Mouse (Mus musculus): ENCODE results near the gene Ppip5k2. TPM values are rescaled to one million over a fixed set of nuclear protein-coding genes. Genes with fewer than 3 reads are reported as not detected.

Gene Ppip5k2
- 48.8 and 51.1 TPM in 2 replicates for polyA plus RNA-seq (2016; fragmentation: Nextera tagmentation; extraction: Ambion mirVana)

DNA sequence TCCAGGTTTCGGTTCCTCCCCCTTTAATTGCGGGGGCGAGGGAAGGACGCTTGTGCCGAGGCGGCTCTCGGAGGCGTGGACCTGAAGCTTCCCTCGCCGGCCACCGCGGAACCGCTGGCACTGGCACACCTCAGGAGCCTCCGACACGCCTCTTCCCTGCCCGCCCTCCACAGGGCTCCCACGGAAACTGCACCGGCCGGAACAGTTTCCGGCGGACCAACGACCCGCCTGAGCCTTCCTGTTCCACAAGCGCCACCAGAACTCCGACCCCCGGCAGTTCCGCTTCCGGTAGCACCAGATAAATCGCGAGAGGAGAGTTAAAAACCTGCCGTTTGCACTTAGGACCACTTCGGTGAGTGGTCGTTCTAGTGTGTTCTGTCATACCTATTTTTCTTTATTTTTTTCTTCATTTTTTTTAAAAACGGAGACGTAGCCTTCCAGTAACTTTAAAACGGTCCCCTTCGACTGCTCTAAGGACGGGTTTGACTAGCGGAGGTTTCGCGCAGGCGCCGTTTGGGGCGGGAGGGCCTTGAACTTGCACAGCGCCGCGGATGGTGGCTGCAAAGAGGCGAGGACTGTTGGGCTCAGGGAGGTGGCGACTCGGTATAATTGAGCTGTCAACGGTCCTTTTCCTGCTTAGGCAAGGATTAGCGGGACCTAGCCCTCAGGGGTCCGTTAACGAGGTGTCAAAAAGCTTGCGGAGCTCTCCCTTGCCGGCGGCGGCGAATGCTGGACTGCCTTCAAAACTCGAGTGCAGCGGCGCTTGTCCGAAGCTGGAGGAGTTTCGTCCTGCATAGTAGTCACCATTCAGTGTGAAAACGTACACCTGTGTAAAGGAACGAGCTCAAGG, at the start of gene Ppip5k2, which contains the start of gene Gin1:
TSS of gene Ppip5k2 (minus strand) at position 508 of the 850 bp plus-strand sequence.
TSS of gene Gin1 (plus strand) at position 269 of the 850 bp plus-strand sequence.
- under 1% methylated on average over 66 of the region's 66 CpGs for WGBS

DNA sequence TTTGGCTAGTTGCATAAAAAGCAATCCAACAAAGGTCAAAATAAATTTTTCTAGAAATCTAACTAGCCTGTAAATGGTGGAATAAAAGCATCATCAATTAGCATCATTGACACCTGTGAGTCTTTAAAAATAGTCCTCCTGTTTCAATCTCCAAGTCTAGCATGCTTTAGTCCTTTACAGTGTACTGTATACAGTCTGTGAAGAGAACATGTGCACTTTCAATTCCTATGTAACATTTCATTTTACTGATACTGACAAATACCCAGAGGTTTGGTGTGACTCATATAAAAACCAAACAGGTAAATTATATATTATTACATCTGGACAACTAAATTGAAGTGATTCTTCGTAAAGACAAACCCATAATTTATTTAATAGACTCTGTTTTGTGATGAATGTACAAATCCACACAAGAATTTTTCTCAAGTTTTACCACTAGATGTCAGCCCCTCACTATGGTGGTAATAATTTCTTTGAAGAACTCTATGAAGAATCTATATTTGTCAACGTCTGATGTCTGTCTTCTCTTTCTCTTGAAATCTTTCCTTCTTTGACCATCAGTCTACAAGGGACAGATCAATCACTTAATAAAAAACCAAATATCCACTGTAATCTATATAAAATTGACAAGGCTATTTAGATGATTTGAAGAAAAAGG, 39.2 kb upstream of the Ppip5k2 start:
- no peaks in the 10 kb centered on the region for H3K36me3 ChIP-seq (replicated peaks)
- H3K27ac ChIP-seq = no peak overlapping the region
- no peaks in the 10 kb centered on the region for H3K9me3 ChIP-seq
- H3K4me3 ChIP-seq = no peak overlapping the region
- no peaks in the 10 kb centered on the region for H3K4me1 ChIP-seq
- 59% methylated on average over 2 of the region's 2 CpGs for WGBS
- H3K27me3 ChIP-seq (ENCODE audit: poor library complexity, severe bottlenecking) = no peaks in the 10 kb centered on the region
- DNase-seq (ENCODE audit: extremely low spot score, low spot score) = no peak

More for the DNA sequence above, at the start of gene Ppip5k2, which contains the start of gene Gin1:
- DNase-seq (ENCODE audit: extremely low spot score, low spot score) = peak; percentile 96
- Histone ChIP-seq H3K27me3 (ENCODE audit: poor library complexity, severe bottlenecking) (no peaks in the 10 kb centered on the region), H3K4me1 (peaks cover 26% of the 10 kb centered on the region), H3K4me3 (peak within 1 kb of the TSS; percentile 90), H3K36me3 (replicated peaks) (no peaks in the 10 kb centered on the region), H3K9me3 (no peaks in the 10 kb centered on the region), H3K27ac (peak within 1 kb of the TSS; percentile 90)

DNA sequence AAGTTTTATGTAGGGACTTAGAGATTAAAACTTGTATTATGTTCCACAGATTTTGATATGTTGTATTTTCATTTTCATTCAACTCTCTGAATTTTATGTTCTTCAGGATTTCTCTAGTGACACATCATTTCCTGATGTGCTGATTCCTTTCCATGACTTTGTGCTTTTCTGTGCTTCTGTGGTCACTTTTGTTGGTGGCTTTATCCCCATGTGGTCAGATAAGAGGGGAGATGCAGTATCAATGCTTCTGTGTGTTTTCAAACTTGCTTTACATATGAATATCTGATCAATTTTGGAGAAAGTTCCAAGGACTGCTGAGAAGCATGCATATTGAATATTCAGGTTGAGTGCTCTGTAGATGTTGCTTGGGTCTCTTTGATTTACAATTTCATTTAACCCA, 34.3 kb upstream of the Ppip5k2 start:
- no peak for DNase-seq (ENCODE audit: extremely low spot score, low spot score)
- Histone ChIP-seq H3K36me3 (replicated peaks) (no peaks in the 10 kb centered on the region), H3K27me3 (ENCODE audit: poor library complexity, severe bottlenecking) (no peaks in the 10 kb centered on the region), H3K4me3 (no peak overlapping the region), H3K4me1 (no peaks in the 10 kb centered on the region), H3K27ac (no peak overlapping the region), H3K9me3 (peaks cover 3% of the 10 kb centered on the region; the same call in 1 of the 2 replicates)

DNA sequence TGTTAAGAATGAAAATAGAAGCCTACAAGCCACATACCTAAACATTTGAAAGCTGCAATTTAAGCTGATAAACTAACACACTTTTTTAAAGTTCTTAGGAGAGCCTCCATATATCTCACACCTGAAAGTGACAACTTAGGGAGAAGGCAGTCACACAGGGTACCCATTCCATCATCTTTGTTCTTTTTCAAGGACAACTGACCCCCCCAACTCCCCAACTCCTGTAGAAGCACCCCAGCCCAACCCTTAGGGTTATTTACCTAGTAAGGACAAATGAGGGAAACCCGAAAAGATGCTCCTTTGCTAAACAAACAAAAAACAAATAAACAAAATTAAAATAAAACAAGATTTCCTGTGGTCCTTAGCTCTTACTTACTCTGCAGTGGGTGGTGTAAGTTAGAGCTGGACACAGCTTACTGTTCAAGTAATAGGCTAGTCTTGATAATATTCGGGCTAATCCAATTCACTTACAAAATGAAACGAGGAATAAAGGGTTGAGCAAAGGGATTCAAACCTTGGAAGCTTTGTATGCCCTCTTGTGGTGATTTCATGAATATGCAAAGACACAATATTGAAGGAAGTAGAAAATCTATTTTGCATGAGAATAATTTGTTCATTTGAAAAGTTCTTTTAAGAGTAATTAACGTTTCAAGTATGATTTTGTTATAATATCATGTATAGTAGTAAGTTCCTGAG, 32.1 kb upstream of the Ppip5k2 start:
- no peak for DNase-seq (ENCODE audit: extremely low spot score, low spot score)
- 58% methylated on average over 4 of the region's 4 CpGs for WGBS
- no peak overlapping the region for H3K27ac ChIP-seq
- no peaks in the 10 kb centered on the region for H3K36me3 ChIP-seq (replicated peaks)
- H3K4me3 ChIP-seq = no peak overlapping the region
- H3K9me3 ChIP-seq = peaks cover 3% of the 10 kb centered on the region; the same call in 1 of the 2 replicates
- no peaks in the 10 kb centered on the region for H3K4me1 ChIP-seq
- H3K27me3 ChIP-seq (ENCODE audit: poor library complexity, severe bottlenecking) = no peaks in the 10 kb centered on the region

DNA sequence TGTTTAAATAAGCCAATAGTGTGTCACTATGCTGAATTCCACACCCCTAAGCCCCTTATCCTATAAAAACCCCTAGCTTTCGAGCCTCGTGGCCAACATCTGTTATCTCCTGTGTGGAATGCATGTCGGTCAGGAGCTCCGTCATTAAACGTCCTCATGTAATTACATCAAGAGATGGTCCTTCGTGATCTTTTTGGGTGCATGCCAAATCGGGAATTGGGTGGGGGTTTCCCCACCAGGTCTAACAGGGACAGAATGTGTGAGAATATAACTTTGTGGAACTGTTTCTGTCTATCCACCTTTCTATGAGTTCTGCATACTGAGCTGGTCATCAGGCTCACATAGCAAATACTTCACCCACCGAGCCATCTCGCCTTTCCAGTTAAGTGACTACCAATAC, 25.7 kb upstream of the Ppip5k2 start:
- 95% methylated on average over 9 of the region's 9 CpGs for WGBS
- no peaks in the 10 kb centered on the region for H3K27me3 ChIP-seq (ENCODE audit: poor library complexity, severe bottlenecking)
- no peak for DNase-seq (ENCODE audit: extremely low spot score, low spot score)
- peaks cover 3% of the 10 kb centered on the region; the same call in 1 of the 2 replicates for H3K9me3 ChIP-seq
- H3K4me3 ChIP-seq = no peak overlapping the region
- no peaks in the 10 kb centered on the region for H3K36me3 ChIP-seq (replicated peaks)
- no peaks in the 10 kb centered on the region for H3K4me1 ChIP-seq
- no peak overlapping the region for H3K27ac ChIP-seq

DNA sequence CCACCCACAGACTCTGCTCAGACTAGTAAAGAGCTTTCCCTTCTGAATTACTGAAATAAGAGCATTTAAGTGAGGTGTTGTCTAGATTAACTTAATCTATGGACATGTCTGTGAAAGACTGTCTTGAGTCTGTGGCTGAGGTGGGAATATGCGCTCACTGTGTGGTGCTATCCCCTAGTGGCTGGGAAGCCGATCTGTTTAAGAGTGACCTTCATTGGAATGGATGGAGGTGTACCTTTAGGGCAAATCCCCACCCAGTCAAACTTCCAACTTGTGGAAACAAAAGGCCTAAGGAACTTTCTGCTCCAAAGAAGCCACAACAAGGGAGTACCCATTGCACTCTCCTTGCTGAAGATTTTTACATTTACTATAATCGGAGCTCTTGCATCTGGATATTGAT, 23.9 kb upstream of the Ppip5k2 start:
- Histone ChIP-seq H3K27ac (no peak overlapping the region), H3K27me3 (ENCODE audit: poor library complexity, severe bottlenecking) (no peaks in the 10 kb centered on the region), H3K9me3 (no peaks in the 10 kb centered on the region), H3K4me3 (no peak overlapping the region), H3K36me3 (replicated peaks) (no peaks in the 10 kb centered on the region), H3K4me1 (no peaks in the 10 kb centered on the region)
- 90% methylated on average over 3 of the region's 3 CpGs for WGBS
- no peak for DNase-seq (ENCODE audit: extremely low spot score, low spot score)

DNA sequence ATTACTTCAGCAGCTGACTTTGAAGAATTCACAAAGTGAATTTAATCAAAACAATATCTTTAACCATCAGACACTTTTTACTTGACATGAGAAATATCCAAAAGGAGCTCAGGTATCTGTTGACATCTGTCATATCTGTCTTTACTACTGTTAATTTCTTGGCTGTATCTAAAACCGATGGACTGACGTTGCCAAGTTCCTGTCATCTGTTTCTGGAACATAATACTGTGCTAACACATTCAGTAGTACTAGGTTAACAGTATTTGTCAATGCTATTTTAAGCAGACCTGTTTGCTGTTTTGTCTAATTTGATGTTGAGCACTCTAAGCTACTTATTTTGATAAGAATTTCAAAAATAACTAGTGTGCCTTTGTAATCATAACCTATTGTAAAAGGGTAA, 18.3 kb upstream of the Ppip5k2 start:
- no peak overlapping the region for H3K4me3 ChIP-seq
- DNase-seq (ENCODE audit: extremely low spot score, low spot score) = no peak
- H3K4me1 ChIP-seq = no peaks in the 10 kb centered on the region
- 0 out of 2 replicates have a peak, but pooled peaks cover 2% of the 10 kb centered on the region for H3K36me3 ChIP-seq (replicated peaks)
- WGBS = 90% methylated on average over 2 of the region's 2 CpGs
- H3K27ac ChIP-seq = no peak overlapping the region
- H3K9me3 ChIP-seq = no peaks in the 10 kb centered on the region
- no peaks in the 10 kb centered on the region for H3K27me3 ChIP-seq (ENCODE audit: poor library complexity, severe bottlenecking)

DNA sequence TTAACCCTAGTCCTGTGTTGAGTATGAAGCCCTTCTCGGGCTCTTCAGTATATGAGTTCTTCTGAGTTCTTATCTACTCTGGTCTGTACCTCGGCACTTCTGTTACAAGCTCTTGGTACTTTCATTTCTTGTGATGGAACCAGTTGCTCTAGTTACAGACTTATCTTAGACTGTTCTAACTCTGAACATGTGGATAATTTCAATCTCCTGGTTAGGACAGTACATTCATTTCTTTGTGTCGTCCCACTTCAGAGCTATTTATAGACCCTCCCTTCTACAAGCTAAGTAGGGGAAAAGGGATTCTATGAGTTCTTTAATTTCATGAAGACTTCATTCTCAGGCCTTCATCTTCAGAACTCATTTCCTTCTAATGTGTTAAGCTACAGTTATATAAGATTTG, 17.5 kb upstream of the Ppip5k2 start:
- Histone ChIP-seq H3K36me3 (replicated peaks) (0 out of 2 replicates have a peak, but pooled peaks cover 2% of the 10 kb centered on the region), H3K27me3 (ENCODE audit: poor library complexity, severe bottlenecking) (no peaks in the 10 kb centered on the region), H3K4me3 (no peak overlapping the region), H3K27ac (no peak overlapping the region), H3K4me1 (no peaks in the 10 kb centered on the region), H3K9me3 (no peaks in the 10 kb centered on the region)
- DNase-seq (ENCODE audit: extremely low spot score, low spot score) = no peak
- WGBS = 92% methylated on average over 3 of the region's 3 CpGs

DNA sequence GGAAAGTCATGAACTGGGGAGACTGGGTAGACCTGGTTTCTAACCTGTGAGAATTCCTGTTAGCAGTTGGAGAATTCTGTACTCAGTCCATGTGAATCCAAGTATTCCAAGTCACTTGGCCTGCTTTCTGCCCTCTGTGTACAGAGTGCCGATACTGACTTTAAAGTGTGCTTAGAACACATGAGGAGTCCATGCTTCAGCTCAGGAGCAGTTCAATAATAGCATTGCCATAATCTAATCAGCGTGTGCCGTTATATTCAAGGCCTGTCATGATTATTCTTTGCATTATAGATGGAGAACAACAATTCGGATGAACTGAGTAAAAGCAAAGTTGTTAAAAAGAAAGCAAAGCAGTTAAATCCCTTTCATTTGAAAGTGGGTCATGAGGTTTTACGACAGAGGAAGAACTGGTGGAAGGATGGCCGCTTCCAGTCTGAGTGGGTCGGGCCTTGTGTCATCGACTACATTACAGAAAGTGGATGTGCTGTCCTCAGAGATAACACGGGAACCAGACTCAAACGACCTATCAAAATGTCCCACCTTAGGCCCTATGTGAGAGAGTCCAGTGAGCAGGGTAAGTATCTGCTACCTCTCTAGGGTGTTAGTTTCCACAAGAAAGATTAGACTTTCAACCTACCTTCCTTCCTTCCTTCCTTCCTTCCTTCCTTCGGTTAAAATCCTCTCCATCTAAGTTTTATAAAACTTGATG, 15.6 kb upstream of the Ppip5k2 start:
- WGBS = 93% methylated on average over 11 of the region's 11 CpGs
- Histone ChIP-seq H3K4me1 (no peaks in the 10 kb centered on the region), H3K9me3 (no peaks in the 10 kb centered on the region), H3K27me3 (ENCODE audit: poor library complexity, severe bottlenecking) (no peaks in the 10 kb centered on the region), H3K4me3 (no peak overlapping the region), H3K27ac (no peak overlapping the region), H3K36me3 (replicated peaks) (0 out of 2 replicates have a peak, but pooled peaks cover 2% of the 10 kb centered on the region)
- no peak for DNase-seq (ENCODE audit: extremely low spot score, low spot score)

DNA sequence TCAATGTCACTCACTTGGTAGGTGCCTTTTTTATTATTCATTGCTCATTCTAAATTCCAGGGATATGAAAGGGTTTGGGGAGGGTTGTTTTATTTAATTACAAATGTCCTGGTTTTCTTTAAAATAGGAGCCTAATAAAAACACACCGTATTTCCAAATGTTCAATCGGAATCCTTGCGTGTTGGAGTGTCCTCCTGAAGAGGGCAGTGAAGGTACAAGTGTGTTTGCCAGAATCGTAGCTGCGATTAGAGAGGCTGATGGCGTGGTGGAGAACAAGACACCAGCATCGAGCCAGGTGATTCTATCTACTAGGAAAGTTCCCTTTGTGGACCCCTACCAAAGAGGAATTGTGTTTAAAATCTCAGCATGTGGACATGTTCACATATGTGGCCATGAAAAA, 14.7 kb upstream of the Ppip5k2 start:
- Histone ChIP-seq H3K4me1 (no peaks in the 10 kb centered on the region), H3K9me3 (no peaks in the 10 kb centered on the region), H3K27me3 (ENCODE audit: poor library complexity, severe bottlenecking) (no peaks in the 10 kb centered on the region), H3K4me3 (no peak overlapping the region), H3K27ac (no peak overlapping the region), H3K36me3 (replicated peaks) (0 out of 2 replicates have a peak, but pooled peaks cover 2% of the 10 kb centered on the region)
- 84% methylated on average over 7 of the region's 7 CpGs for WGBS
- no peak for DNase-seq (ENCODE audit: extremely low spot score, low spot score)

DNA sequence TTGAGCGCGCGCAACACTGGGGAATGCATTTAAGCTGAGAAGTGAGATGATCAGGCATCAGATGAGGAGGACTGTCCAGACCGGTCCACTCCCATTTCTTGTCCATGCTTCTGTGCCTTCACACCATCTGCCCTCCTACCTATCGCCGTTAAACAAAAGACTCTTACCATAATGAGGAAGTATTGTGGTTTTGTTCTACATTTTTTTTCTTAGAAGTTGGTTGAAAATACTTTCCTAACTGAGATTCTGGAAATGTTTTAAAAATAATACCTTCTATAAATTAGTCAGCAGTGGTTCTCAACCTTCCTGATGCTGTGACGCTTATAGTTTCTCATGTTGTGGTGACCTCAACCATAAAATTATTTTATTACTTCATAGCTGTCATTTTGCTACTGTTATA, 11.5 kb upstream of the Ppip5k2 start:
- DNase-seq (ENCODE audit: extremely low spot score, low spot score) = no peak
- WGBS = 94% methylated on average over 7 of the region's 7 CpGs
- H3K9me3 ChIP-seq = no peaks in the 10 kb centered on the region
- peaks cover 7% of the 10 kb centered on the region for H3K36me3 ChIP-seq (replicated peaks)
- H3K4me3 ChIP-seq = no peak overlapping the region
- H3K27ac ChIP-seq = no peak overlapping the region
- no peaks in the 10 kb centered on the region for H3K27me3 ChIP-seq (ENCODE audit: poor library complexity, severe bottlenecking)
- H3K4me1 ChIP-seq = no peaks in the 10 kb centered on the region

DNA sequence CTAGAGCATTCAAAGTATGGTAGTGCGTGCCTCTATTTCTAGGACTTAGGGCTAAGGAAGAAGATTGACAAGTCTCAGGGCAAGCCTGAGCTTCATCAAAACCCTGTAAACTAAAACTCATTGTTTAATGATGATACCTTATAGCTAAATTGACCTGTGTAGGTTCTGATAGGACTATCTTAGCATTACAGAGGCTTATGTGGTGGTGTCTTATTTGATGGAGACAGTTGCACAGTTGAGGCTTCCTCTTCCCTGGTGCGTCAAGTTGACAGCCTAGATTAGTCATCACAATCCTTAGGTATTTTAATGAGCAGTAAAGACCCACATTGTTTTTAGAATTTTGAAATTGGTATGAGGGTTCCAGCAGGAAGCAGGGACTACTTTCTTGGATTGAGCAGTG, 3.8 kb upstream of the Ppip5k2 start:
- Histone ChIP-seq H3K27ac (no peak overlapping the region), H3K4me3 (no peak overlapping the region), H3K4me1 (peaks cover 7% of the 10 kb centered on the region), H3K27me3 (ENCODE audit: poor library complexity, severe bottlenecking) (no peaks in the 10 kb centered on the region), H3K36me3 (replicated peaks) (peaks cover 5% of the 10 kb centered on the region), H3K9me3 (no peaks in the 10 kb centered on the region)
- WGBS = 93% methylated on average over 2 of the region's 2 CpGs
- DNase-seq (ENCODE audit: extremely low spot score, low spot score) = no peak
